Mouse (Mus musculus) layer of hippocampus, postnatal 14 days (tissue): Measurements from ENCODE around the gene Frg2f1. TPM values are rescaled to one million over a fixed set of nuclear protein-coding genes. Genes with fewer than 3 reads are reported as not detected.
"Not testable (repeated sequence)": the region's sequence is repeated elsewhere in the genome, so short reads cannot be mapped to it uniquely, and the experiment has no call there.

Source experiments
- DNase-seq, 2 experiments: peaks; one replicate each; pipeline ENCODE4 v3.0.0; 2021 to 2022; ENCODE audit warnings: low spot score in 2 of 2, mixed read lengths in 1 of 2
- long read RNA-seq, 2 experiments: library from polyadenylated mRNA; stranded (forward); transcript quantifications; one replicate each; pipeline ENCODE4 v2.0.0; 2021
- total RNA-seq, 2 experiments: library from RNA; stranded (reverse); gene quantifications; 2 replicates each; pipeline ENCODE4 v1.2.3; 2021

Frg2f1 gene
- total RNA-seq: 10 to 100 TPM; 30.4 to 34.4 TPM
- long read RNA-seq, experiment 1, partial matches to known transcripts: 1 of 9 reads
- long read RNA-seq, experiment 1, other reads (novel, unspliced or antisense): 8 of 9 reads
- long read RNA-seq, experiment 2, partial matches to known transcripts: 0 of 10 reads
- long read RNA-seq, experiment 2, other reads (novel, unspliced or antisense): 9 of 10 reads

DNA sequence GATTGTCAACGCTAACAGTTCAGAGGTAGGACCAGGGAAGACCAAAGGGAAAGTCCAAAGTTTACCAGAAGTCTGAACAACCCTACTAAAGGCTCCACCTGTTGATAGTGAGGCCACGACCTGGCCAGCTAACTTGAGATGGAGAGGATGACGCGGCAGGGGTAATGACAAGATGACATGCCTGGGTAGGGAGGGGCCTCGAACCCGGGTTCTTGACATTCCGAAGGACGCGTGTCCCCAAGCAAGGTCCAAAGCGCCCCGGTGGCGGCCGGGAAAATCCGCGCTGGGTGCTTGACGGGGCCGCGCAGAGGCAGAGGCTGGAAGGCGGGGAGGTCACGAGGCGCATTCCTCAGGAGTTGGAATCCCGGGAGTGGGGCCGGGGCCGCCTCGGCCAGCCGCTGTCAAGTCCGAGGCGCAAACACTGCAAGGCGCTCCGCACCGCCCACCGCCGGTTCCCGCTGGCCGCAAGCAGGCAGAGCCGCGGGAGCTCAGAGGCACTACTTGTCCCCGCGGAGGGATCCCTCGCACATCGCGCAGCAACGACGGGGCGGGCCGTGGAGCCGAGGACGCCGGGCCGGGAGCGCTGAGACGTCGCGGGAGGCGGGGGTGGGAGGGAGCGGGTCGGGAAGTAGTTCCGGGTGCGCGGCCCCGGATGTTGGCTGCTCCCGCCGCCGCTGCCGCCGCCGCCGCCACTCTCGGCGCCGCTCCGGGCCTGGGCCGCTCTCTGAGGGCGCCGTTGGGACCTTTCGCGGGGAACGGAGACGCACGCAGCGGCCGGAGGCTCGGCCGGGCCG lies at the start of gene Frg2f1:
Gene Frg2f1, minus strand, starts transcription at position 499 of the 794 bp plus-strand sequence.
- DNase-seq: peak; percentile 94 to 97

DNA sequence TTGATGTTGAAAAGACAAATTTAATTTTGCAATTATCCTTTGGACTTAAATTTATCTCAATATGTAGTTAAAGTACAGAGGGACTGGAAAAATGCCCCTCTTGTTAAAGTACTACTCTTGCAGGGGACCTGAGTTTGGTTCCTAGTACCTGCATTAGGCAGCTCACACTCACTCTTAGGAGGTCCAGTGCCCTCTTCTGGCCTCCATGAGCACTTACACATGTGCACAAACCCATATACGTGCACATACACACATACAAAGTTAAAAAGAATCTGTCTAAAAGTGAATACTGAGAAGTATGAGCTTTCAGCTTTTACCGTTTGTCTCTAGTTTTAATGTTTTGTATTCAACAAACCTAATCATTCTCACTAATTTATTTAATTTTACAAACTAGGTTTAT lies 48.7 kb upstream of the Frg2f1 start:
- DNase-seq: no peak

DNA sequence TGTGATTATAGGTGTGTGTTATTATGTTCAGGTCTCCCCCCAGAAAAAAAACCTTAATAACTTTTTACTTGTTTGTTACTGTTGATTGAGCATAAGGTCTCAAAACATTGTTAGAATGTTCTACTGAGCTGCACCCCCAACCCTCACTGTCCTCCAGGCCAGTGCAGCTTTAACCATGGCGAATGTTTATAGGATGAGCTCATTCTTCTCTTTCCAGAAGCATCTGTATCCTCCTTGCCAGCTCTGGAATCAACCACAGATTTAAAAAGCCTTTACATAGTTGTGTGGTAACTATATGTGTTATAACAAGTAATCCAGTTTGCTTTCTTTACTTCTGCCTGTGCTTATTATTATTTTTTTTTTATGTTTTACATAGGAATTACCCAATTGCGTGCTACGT lies 36.1 kb upstream of the Frg2f1 start:
- DNase-seq: no peak

DNA sequence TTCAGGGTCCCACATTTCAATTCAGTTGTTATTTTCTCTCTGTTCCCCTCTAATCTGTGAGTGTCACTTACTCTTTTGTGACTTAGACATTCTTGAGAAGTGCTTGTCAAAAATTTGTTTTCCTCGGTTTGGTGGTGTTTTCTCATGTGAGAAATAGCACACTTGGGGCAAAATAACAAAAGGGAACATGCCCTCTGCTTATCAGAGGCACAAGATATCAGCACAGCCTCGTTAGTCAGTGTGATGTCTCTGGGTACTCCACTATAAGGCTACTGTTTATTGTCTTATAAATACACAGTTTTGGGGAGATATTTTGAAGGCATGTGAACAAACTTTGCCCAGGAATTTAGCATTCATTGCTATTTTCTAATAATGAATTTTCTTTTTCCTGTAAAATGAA lies 35.2 kb upstream of the Frg2f1 start:
- no peak for DNase-seq

DNA sequence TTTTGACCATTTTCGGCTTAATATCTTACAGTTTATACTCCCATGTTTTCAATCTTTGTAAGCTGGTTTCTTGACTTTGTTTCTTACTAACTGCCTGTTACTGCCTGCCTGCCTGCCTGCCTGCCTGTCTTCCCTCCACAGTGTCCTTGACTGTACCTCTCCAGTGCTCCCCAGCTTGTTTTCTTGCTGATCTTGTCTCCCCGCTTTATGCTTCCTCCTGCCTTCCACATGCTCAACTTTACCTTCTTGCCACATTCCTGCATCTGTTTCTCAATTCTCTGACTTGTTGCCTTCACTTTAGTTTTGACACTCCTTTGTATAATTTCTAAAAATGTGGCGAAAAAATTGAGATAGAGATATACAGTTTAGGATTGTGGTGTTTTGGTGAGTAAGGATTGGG lies 33.4 kb upstream of the Frg2f1 start:
- DNase-seq: no peak

DNA sequence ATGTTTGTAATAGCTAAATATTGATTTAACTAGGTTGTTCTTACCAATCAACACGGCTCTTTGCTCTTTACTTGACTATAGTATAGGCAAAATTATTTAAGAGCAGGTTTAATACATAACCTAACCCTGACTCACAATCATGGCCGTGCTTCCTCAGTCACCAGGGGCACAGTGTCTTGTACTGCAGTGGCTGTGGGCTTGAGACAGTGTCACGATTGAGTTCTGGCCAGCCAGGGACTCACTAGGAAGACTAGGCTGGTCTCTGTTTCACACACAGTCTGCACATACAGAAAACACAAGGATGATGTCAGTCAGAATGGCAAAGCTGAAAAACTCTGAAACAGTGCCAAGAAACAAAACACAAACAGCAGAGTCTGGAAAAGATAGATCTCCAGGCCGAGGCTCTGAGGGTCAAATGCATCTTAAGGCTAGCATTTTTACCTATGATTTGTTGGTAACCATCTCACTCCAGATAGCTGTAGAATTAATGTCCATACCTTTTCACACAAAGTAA lies 27.1 kb upstream of the Frg2f1 start:
- DNase-seq: no peak

DNA sequence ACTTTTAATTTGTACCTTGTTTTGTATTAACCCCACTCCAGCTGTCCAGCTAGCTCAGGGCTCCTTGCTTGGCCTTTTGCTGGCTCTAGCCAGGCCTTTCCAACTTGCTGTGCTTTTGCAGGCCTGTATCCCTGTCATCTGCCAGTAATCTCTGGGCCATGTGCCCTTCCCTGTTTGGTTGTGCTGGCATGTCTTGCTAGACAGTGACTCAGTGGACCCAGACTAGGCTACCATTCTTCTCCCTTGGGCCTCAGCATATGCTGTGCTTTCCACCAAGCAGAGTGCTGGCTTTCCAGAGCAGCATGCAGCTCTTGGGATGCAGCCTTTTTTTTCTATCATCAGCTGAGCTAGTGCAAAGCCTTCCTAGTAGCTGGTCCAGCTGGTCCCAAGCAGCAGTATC lies 23.8 kb upstream of the Frg2f1 start:
- no peak for DNase-seq

DNA sequence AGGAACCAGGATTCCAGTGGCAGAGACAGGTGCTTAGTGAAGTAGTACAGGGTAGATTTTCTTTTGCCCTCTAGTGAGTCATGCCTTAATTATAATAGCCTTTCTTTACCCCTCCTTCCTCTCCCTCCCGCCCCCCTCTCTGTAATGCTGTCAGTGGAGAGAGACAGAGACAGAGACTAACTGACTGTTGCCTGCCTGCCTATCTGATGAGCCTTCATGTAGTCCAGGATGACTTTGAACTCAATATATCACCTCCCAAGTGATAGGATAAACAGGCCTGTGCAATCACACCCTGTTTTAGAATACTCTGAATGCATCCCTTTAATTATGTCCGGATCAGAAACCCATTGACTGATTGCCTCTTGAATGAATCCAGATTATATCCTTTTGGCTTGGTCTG lies 16.1 kb upstream of the Frg2f1 start:
- no peak for DNase-seq

DNA sequence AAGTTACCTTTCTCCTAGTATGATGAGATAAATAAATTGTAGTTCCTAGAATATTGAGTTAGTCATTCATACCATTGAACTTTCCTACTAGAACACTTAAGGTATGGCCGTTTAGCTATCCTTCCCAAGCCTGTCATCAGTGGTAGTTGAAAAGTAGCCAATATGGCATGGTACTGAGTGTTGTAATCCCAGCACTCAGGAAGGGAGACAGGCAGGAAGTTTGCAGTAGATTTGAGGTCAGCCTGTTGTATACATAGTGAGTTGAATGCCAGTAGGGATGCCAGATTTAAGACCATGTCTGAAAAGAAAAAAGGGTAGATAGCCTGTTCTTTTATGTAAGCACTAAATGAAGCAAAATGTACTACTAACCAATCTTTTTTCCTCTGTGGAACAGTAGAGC lies 11.5 kb upstream of the Frg2f1 start:
- DNase-seq: no peak

DNA sequence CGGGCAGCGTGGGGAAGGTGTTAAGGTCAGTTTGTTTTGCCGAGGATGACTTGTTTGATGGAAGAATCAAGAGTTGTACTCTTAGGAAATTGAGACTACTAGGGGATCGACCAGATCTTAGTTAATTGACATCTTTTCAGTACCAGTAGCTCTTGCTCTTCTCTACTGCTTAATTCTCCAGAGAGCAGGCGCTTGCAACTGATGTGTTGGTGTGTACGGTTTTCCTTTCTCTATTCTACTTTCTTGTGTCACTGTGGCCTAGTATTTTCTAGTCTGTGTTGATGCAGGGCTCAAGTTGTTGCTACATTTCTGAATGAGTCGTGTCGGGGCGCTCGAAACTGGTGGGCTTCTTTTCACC lies 1.2 kb upstream of the Frg2f1 start:
- DNase-seq: no peak

DNA sequence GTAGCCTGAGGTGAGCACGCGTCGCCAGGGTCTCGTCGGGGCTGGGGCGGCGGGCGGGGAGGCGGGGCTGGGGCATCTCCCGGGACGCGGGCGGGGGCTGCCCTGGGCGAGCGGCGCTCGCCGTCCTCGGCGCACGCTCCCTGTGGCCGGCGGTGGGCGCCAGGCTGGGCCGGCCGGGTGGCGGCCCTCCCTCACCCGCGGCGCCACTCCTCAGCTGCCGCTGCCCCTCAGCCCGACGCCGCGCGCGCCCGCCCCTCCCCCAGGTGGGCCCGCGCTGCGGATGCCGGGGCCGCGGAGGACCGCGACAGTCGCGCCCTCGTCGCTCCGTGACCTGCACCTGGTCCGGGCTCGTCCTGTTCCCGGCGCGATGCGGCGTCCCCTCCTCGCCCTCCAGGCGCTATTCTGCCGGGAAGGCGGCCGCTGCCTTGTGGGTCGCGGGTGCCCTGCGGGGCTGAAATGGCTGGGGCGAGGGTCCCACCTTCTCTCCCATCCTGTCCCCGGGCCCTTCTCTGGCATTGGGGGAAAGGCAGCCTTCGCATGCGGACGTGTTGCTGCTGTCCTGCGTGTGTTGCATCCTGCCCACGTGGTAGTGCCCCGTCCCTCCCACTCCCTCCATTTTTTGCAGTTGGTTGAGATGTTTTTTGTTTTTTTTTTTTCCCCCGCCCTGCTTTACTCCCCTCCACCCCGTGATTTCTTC lies 655 bp upstream of the Frg2f1 start:
- peak; percentile 32 to 37 for DNase-seq

DNA sequence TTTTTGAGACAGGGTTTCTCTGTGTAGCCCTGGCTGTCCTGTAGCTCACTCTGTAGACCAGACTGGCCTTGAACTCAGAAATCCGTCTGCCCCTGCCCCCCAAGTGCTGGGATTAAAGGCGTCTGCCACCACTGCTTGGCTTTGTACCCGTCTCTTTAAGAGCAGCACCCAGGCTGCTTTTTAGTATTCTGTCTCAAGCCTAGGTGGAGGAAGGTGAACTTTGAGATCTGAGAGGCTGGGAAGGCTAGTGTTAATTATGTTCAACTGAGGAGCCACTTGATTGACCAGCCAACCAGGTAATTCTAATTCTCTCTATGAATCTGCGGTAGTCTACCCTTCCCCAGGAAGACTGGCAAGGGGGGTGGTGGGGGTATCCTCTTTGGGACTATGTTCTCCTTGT lies 1.9 kb downstream of the Frg2f1 start:
- no peak for DNase-seq

DNA sequence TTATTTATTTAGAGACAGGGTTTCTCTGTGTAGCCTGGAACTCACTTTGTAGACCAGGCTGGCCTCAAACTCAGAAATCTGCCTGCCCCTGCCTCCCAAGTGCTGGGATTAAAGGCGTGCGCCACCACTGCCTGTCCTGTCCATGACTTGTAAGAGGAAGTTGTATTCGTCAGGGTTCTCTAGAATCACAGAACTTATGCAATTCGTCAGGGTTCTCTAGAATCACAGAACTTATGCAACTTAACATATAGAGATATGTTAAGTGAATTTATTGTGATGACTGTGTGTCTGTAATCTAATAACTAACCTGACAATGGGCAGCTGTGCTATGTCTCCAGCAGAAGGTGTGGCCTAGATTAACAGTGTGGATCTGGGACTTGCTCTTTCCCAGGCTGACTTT lies 2.7 kb downstream of the Frg2f1 start, which contains the start of gene Foxj3:
Gene Foxj3, plus strand, starts transcription at position 390 of the 400 bp plus-strand sequence.
- not testable (repeated sequence) for DNase-seq

DNA sequence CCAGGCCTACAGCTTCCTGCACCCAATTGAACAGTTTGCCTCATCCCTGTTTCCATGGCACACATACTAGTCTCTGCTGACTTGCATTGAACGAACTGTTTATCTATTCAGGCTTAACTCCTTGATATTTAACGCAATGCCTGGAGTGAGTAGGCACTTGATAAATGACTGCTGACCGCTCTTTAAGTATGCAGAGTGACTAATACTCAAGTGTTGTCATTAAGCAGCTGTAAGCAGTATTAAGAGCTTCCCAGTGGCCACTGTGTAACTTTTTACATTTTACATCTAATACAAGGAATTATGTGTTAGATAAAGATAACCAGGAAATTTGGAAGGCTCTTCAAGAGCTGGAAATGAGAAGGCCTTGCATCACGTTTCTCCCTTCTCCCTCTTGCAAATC lies 4.2 kb downstream of the Frg2f1 start:
- DNase-seq: no peak

DNA sequence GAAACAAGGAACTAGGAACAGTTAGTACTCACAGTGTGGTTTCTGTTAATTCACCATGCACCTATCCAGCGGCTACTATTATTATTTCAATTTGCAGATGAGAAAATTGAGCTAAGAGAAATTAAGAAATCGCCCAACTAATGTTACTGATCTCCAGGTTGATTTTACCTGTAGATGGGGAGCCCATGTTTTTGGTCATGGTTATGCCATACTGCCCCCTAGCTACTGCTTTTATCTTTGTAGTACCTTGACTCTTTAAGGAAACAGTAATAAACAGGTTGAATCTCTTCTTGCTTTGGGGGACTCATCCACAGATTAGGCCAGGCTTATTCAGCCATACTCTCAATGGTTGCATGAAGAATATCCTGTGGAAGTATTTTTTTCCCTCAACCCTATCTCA lies 7.5 kb downstream of the Frg2f1 start:
- DNase-seq: no peak

DNA sequence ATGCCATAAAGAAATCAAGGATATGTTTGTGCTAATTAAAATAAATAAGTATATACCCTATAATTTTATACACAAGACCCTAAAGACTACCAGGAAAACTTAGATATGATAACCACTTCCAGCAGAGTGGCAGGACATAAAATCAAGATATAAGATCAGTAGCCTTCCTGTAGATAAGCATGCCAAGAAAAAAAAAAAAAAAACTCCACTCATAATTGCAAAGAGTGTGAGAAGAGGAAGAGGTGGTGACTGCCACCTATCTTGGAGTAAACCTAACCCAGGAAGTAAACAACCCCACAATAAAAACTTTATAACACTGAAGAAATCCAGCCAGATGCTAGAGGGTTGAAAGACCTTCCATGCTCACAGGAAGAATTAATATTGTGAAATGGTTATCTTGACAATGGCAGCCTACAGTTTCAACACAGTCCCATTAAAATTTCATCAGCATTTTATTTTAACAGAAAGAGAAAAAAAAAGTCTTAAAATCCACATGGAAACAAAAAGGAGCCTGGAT lies 12.9 kb downstream of the Frg2f1 start:
- no peak for DNase-seq

DNA sequence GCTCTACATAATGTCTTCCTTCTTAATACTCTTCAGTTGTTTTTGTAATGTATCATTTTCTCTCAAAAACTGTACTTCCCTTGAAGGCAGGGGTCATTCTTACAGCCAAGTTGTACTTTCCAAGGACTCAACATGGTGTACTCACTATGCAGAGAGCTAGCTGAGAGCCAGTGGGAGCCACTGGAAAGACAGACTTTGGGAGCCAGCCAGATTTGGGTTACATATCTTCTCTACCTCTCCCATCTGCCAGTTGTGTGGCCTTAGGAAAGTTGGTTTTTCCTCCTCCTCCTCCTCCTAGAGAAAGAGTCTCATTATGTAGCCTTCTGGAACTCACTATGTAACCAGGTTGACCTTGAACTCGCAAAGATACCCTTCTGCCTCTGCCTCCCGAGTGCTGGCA lies 14.9 kb downstream of the Frg2f1 start:
- no peak for DNase-seq

DNA sequence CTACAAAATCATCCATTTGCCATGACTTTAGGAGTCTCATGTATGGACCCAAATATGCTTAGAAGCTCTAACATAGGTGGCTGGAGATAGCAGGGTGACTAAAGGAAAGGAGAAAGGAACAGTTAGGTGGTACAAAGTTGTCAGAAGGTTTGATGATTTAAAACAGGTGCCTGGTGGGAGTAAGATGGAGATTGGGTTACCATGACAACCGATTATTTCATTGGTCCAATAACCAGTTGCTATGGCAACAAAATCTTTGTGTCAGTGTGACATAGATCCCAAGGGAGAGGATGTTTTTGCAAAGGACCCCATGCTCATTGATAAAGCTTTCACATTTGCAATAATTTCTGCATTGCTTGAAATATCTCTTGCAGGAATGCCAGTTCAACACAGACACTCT lies 15.3 kb downstream of the Frg2f1 start:
- peak; percentile 17 to 67 for DNase-seq

DNA sequence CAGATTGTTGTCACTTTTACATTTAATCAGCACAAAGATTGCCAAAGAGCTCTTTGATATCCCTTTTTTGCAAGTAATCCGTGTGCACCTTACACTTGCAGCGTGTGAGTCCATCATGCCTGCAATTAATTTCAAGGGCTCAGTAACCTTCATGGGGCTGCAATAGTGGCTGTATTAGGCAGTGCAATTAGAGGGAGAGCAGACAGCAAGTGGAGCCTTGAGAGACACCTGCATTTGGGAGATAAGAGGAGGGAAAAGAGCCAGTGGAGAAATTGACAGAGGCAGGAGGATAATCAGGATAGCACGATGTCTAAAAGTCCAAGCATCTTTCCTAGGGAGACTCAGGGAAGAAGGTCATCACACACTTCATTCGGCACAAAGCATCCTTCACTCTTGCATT lies 15.8 kb downstream of the Frg2f1 start:
- DNase-seq: no peak

DNA sequence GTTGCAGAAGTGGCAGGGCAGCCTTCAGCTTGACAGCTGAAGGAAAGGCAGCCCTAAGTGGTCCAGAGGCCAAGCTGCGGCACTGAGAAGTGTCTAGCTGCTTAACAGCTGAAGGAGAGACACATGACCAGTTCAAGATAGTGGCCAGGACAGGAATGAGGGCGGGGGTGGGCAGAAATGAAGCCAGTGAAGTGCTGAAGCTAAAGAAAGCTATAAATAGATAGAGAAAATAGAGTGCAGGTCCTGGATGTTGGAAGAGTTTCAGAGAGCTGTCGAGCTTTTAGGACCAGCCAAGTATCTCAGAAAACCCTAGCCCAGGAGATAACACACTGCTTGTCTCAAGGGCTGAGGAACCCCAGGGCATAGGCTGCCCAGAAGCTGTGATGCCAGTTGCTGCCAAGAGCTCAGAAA lies 26.6 kb downstream of the Frg2f1 start:
- no peak for DNase-seq

DNA sequence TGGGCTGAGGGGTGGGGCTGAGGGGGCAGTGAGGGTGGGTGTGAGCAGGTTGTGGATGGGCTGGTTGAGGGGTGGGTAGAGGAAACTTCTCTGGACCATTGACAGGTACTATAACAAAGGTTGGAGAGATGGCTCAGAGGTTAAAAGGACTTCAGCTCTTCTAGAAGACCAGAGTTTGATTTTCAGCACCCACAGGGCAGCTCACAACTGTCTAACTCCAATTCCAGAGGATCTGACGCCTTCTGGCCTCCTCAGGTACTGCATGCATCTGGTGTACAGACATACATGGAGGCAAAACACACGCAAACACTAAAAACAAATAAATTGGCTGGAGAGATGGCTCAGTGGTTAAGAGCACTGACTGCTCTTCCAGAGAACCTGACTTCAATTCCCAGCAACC lies 27.7 kb downstream of the Frg2f1 start:
- DNase-seq: no peak

DNA sequence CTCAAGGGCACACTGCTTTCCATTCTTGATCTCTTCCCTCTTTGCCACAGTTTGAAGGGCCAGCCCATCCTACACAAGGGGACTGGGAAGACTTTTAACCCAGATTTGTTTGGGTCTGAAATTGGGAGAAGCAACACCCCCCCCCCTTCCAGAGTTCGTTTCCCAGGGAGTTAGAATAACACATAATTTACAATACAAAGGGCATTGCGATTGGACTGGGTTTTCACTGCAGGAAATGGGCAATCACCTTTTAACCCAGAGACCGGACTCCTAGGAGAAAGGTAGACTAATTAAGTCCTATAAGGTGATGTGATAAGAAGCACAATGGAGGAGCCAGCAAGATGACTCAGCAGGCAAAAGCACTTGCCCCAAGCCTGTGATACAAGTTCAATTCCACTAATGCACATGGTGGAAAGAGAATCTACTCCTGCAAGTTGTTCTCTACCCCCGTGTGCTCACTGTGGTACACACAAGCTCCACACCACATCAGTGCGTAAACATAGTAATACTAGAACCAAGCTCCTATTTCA lies 40.9 kb downstream of the Frg2f1 start:
- no peak for DNase-seq
